Mouse (Mus musculus) c-Kit-positive CD71-positive TER-119-positive erythroid progenitor cells, embryonic 14.5 days (primary cell): ENCODE results near the gene Cstb.

Experiments
- DNase-seq: peaks from one replicate; pipeline ENCODE4 v3.0.0-alpha.2; 2013; ENCODE audit warnings: low spot score

Cstb gene

GRCm38 (mm10) chr10:78461767-78462166 is 36.3 kb downstream of the Cstb start:
- no peak for DNase-seq

- no peak for DNase-seq
These were observed 37.7 kb downstream of the Cstb start for GRCm38 (mm10) chr10:78462945-78463768.

- DNase-seq, result no peak
These were observed 38.3 kb downstream of the Cstb start for GRCm38 (mm10) chr10:78463769-78464167.

- DNase-seq, result no peak
These were observed 38.8 kb downstream of the Cstb start for GRCm38 (mm10) chr10:78464201-78464791.

- peak; percentile 81 for DNase-seq
These were observed 39.3 kb downstream of the Cstb start, which contains the start of gene Pdxk for GRCm38 (mm10) chr10:78464792-78465207. Gene Pdxk, minus strand, starts transcription at chr10:78464975.

GRCm38 (mm10) chr10:78465472-78465871 is 40.0 kb downstream of the Cstb start:
- DNase-seq, result no peak

GRCm38 (mm10) chr10:78466647-78467046 is 41.2 kb downstream of the Cstb start:
- DNase-seq, result no peak

- DNase-seq, result no peak
These were observed 42.4 kb downstream of the Cstb start for GRCm38 (mm10) chr10:78467761-78468310.

GRCm38 (mm10) chr10:78470582-78471313 is 45.3 kb downstream of the Cstb start:
- DNase-seq, result no peak

- DNase-seq, result no peak
These were observed 46.6 kb downstream of the Cstb start for GRCm38 (mm10) chr10:78472046-78472445.

GRCm38 (mm10) chr10:78473434-78473833 is 48.0 kb downstream of the Cstb start:
- DNase-seq, result no peak

GRCm38 (mm10) chr10:78474759-78475158 is 49.3 kb downstream of the Cstb start:
- no peak for DNase-seq

GRCm38 (mm10) chr10:78476821-78477220 is 51.4 kb downstream of the Cstb start:
- DNase-seq, result no peak
